Mouse (Mus musculus) 3T3-L1 (cell line): ENCODE results near the gene Spock3.
"Not testable (repeated sequence)": the region's sequence is repeated elsewhere in the genome, so short reads cannot be mapped to it uniquely, and the experiment has no call there.

Source experiments
- DNase-seq: peaks from one replicate; pipeline ENCODE4 v3.0.0-alpha.2; 2015; ENCODE audit warnings: low read depth, low spot score

Gene Spock3

GRCm38 (mm10) chr8:62950709-62951108, at the start of gene Spock3:
Gene Spock3 (plus strand): TSS chr8:62951009.
- no peak for DNase-seq

GRCm38 (mm10) chr8:62951173-62952134, 645 bp downstream of the Spock3 start:
- DNase-seq = no peak

- DNase-seq = no peak
Observed at GRCm38 (mm10) chr8:62952481-62952880, 1.7 kb downstream of the Spock3 start.

- DNase-seq = no peak
Observed at GRCm38 (mm10) chr8:62962608-62963007, 11.8 kb downstream of the Spock3 start.

GRCm38 (mm10) chr8:62969802-62970372, 19.1 kb downstream of the Spock3 start:
- no peak for DNase-seq

- no peak for DNase-seq
Observed at GRCm38 (mm10) chr8:63088984-63089383, 138.2 kb downstream of the Spock3 start.

- DNase-seq = no peak
Observed at GRCm38 (mm10) chr8:63098200-63098599, 147.4 kb downstream of the Spock3 start.

GRCm38 (mm10) chr8:63109761-63110160, 159.0 kb downstream of the Spock3 start:
- DNase-seq = no peak

- DNase-seq = no peak
Observed at GRCm38 (mm10) chr8:63112919-63113318, 162.1 kb downstream of the Spock3 start.

GRCm38 (mm10) chr8:63120508-63120907, 169.7 kb downstream of the Spock3 start:
- DNase-seq = no peak

- DNase-seq = no peak
Observed at GRCm38 (mm10) chr8:63135406-63135805, 184.6 kb downstream of the Spock3 start.

- DNase-seq = not testable (repeated sequence)
Observed at GRCm38 (mm10) chr8:63163861-63164260, 213.1 kb downstream of the Spock3 start.

GRCm38 (mm10) chr8:63165326-63165725, 214.5 kb downstream of the Spock3 start:
- DNase-seq = no peak

GRCm38 (mm10) chr8:63169956-63170355, 219.1 kb downstream of the Spock3 start:
- DNase-seq = no peak

GRCm38 (mm10) chr8:63181272-63181671, 230.5 kb downstream of the Spock3 start:
- no peak for DNase-seq

GRCm38 (mm10) chr8:63258812-63259385, 308.1 kb downstream of the Spock3 start:
- no peak for DNase-seq

GRCm38 (mm10) chr8:63262516-63262915, 311.7 kb downstream of the Spock3 start:
- DNase-seq = no peak

- no peak for DNase-seq
Observed at GRCm38 (mm10) chr8:63335366-63335765, 384.6 kb downstream of the Spock3 start.

GRCm38 (mm10) chr8:63368580-63368979, 417.8 kb downstream of the Spock3 start:
- DNase-seq = no peak

GRCm38 (mm10) chr8:63397659-63398058, 446.9 kb downstream of the Spock3 start:
- no peak for DNase-seq
